Mouse (Mus musculus) adrenal gland, postnatal 25 days (tissue): ENCODE data around the gene Pth2. TPM values are rescaled to one million over a fixed set of nuclear protein-coding genes. Genes with fewer than 3 reads are reported as not detected.
"Not testable (repeated sequence)": the region's sequence is repeated elsewhere in the genome, so short reads cannot be mapped to it uniquely, and the experiment has no call there.

Experiments
- DNase-seq: peaks from one replicate; pipeline ENCODE4 v3.0.0; 2021; ENCODE audit warnings: mixed read lengths
- total RNA-seq: library from RNA; stranded (reverse); gene quantifications from 2 replicates; pipeline ENCODE4 v1.2.3, GENCODE M21; 2021

Pth2 gene
- total RNA-seq, 1 experiment from 2014 or later: not detected

DNA sequence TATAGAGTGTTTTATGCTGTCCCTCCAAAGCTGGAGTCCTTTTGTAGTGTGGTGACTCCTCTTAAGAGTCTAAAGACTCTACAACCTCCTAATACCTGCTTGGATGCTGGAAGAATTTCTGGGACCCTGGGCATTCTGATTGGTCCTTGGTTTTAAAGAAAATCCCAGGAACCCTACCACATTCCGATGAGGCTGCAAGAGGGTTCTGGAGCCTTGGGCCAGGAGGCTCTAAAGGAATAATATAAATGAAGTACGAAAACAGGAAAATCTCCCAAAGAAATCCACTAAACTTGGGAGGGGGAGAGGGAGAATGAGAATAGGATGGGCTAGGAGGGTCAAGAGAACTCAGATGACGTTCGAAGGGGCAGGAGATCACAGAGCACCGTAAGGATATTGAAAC lies 27.2 kb upstream of the Pth2 start:
- no peak for DNase-seq

DNA sequence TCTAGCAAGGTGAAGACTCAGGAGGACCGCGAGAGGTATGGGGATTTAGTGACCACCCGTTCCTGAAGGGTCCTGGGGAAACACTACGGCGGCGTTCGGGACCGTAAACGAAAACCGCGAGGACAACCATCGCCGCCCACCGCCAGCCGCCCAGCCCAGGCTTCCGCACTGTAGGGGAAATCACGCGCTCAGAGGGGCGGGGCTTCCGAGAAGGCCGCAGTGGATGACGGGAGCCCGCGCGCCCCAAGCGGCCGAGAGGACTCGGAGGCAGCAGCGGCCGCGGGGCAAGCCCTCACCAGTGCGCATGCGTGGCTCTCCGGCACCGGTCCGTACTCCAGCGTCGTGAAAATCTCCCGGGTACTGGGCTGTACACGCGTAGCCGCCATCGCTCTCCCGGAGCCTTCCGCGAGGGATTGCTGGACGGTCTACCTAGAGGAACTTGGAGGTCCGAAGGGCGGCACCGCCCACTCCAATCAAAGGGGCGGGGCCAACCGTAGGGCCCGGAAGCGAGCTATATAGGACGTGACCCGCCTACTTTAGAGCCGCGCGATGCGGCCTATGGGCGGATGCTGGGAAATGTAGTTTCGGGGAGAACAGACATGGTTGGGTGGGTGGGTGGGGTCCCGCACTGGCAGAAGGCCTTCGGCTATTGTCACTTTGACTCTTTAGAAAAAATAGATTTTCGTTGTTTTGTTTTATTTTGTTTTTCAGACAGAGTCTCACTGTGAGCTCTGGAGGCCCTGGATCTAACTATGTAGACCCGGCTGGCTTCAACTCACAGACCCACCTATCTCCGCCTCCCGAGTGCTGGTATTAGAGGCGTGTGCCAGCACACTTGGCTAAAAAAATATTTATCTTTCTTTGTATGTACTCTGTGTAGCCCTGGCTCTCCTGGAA lies 26.5 kb upstream of the Pth2 start, which contains the start of the genes Pih1d1 and Aldh16a1:
Gene Pih1d1 (plus strand): TSS at position 208 of the 897 bp plus-strand sequence.
Gene Aldh16a1 (minus strand): TSS at position 489 of the 897 bp plus-strand sequence.
- DNase-seq: peak; percentile 96

DNA sequence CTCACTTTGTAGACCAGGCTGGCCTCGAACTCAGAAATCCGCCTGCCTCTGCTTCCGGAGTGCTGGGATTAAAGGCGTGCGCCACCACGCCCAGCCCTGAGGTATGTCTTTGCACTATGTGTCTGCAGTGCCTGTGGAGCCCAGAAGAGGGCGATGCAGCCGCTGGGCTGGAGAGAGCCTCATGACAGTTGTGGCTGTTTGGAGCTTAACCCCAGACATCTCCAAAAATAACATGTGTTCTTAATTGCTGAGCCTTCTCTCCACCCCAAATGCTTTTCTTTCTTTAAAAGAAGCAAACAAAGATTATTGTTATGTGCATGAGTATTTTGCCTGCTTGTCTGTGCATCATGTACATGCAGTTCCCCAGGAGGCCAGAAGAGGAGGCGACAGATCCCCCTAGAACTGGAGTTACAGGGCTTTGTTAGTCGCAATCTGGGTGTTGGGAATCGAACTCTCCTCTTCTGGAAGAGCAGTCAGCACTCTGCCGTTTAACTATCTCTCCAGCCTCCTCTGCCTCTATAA lies 25.7 kb upstream of the Pth2 start:
- peak; percentile 44 for DNase-seq

DNA sequence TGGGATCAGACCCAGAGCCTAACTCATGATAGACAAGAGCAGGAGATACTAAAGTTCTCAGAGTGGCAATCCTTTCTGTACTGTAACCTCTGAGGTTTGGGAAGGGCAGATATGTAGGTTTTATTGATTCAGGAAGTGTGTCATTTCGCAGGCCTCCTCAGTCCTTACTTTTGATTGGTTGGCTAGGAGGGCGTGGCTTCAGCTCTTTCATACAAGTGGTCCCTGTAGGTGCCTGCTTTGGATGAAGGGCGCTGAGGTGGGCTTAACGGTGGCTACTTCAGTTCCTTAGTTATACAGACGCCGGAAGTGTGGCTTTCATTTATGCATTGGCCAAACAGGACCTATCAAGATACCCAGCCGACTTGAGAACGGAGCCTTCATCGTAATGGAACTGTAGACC lies 25.2 kb upstream of the Pth2 start:
- DNase-seq: no peak

GRCm38 (mm10) chr7:45156206-45156605 lies 24.6 kb upstream of the Pth2 start:
- no peak for DNase-seq

DNA sequence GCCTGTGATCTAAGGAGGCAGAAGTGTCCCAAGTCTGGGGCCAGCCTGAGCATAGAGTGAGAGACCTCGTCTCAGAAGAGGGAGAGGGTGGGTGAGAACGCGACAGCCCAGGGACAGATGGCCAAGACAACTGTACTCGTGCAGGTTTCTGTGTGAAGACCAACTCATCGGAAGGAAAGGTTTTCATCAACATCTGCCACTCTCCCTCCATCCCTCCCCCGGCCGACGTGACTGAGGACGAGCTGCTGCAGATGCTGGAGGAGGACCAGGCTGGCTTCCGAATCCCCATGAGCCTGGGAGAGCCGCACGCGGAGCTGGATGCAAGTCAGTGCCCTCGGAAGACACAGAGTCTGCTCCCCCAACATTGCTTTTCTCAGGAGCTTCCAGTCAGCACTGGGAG lies 23.3 kb upstream of the Pth2 start:
- no peak for DNase-seq

GRCm38 (mm10) chr7:45158991-45159390 lies 21.8 kb upstream of the Pth2 start:
- DNase-seq: no peak

- DNase-seq: no peak
These were observed 20.4 kb upstream of the Pth2 start for GRCm38 (mm10) chr7:45160316-45160800.

DNA sequence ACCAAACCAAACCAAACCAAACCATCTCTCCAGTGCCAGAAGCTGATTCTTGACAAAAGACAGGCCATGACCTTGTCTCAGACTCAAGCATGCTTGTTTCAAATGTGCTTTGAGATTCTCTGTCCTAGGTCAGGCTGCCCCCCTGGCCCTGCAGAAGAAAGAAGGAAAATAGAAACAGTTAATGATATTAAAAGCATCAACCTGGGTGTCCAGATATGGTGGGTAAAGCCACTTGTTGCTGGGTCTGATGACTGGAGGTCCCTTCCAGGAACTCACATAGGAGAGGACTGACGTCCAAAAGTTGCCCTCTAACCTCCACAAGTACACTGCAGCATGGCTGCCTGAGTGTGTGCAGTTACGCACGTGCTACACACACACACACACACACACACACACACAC lies 19.9 kb upstream of the Pth2 start:
- no peak for DNase-seq

GRCm38 (mm10) chr7:45161612-45162473 lies 19.0 kb upstream of the Pth2 start:
- DNase-seq: peak; percentile 90

GRCm38 (mm10) chr7:45162551-45162950 lies 18.2 kb upstream of the Pth2 start:
- DNase-seq: no peak

DNA sequence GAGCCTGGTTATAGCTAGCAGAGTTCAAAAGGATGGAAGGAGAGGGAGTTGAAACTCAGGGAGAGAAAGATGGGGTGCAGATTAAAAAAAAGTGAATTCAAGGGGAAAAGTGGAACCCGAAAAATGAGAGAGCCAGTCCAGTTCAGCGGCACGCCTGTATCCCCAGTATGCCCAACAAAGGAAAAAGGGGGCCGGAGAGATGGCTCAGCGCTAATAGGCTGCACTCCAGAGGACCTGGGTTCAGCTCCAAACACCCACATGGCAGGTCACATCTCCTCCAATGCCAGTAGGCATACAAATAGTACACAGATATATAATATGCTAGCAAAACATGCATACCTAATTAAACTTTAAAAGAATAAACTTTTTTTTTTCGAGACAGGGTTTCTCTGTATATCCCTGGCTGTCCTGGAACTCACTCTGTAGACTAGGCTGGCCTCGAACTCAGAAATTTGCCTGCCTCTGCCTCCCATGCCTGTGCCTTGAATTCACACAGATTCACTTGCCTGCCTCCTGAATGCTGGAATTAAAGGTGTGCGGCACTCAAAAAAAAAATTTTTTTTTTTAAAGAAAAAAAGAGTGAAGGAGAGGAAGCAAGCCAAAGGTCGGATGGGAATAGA lies 17.7 kb upstream of the Pth2 start:
- no peak for DNase-seq

DNA sequence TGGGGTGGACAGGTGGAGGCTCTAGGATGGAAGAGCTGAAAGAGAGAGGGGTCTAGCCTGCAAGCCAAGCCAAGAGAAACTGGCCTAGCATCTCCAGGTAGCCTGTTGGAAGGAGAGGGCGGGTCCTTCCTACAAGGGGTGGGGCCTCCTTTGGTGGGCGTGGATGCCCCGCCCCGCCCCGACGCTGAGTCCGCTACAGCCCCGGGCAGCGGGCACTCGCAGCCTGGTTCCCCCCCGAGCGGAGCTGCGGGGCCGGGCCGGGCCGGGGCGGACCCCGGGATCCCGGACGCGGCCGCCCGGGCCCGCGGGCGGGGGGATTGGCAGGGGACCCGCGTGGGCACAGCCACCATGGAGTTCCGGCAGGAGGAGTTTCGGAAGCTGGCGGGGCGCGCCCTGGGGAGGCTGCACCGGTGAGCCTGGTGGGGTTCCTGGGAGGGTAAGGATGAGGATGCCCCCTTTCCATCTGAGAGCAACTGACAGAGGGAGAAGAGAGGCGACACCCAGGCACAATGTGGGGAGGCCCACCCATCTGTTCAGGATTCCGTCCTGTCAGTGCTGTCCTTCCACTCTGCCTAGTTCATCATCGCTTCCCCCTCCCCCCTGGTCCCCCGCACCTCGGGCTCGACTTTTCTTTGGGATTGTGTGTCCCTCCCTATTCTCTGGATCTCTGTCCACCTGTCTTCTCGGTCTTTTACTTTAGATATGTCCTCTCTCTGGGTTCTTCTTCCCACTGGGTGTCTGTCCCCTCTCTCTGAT lies 16.9 kb upstream of the Pth2 start, which contains the start of gene Slc17a7:
Gene Slc17a7 (plus strand): TSS at position 215 of the 756 bp plus-strand sequence.
- peak; percentile 40 for DNase-seq

- DNase-seq: no peak
These were observed 16.0 kb upstream of the Pth2 start for GRCm38 (mm10) chr7:45164833-45165232.

GRCm38 (mm10) chr7:45165701-45166100 lies 15.1 kb upstream of the Pth2 start:
- DNase-seq: no peak

DNA sequence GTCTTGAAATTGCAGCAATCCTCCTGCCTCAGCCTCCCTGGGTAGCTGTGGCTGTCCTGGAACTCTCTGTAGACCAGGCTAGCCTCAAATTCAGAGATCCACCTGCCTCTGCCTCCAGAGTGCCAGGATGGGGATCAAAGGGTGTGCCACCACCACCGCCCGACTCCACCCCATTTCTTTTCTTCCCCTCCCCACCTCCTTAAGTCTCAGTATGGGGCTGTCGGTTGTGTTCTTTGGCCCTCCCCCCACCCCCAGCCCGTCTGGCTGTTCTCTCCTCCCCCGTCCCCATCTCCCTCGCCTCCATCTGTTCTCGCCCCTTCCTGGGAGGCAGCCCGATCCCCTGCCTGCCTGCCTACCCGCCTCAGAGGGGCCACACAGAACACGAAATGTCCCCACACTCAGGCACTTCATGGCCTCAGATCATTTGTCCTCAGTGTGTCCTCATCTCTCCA lies 13.8 kb upstream of the Pth2 start:
- no peak for DNase-seq

DNA sequence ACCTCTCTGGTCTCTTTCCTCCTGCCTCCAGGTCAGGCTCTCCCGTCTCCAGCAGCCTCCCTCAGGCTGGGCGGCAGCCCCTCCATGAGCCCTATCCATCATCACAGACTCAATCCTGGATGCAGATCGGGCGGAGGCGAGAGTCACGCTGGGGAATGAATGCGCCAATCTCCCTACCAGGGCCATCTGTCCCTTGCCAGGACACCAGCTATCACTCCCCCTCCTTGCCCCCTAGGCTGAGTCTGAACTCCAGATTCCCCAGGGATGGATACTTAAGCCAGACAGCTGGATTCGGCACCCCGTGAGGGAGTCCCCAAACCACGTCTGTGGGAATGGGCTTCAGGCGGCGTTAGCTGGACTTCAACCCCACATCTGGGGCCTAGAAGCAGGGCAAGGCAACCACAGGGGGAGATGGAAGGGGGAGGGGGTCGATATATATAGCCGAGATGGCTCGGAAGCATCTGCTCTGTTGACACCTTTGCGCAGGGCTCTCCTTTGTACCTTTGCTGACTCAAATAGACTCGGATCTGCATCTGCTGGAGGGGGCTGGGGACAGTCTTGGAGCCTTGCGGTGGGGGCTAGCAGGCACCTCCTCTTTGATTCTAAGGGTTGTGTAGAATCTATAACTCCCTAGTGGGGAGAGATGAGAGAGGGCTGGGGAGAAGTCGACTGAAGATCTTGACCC lies 12.9 kb upstream of the Pth2 start:
- DNase-seq: no peak

GRCm38 (mm10) chr7:45168656-45169055 lies 12.1 kb upstream of the Pth2 start:
- no peak for DNase-seq

DNA sequence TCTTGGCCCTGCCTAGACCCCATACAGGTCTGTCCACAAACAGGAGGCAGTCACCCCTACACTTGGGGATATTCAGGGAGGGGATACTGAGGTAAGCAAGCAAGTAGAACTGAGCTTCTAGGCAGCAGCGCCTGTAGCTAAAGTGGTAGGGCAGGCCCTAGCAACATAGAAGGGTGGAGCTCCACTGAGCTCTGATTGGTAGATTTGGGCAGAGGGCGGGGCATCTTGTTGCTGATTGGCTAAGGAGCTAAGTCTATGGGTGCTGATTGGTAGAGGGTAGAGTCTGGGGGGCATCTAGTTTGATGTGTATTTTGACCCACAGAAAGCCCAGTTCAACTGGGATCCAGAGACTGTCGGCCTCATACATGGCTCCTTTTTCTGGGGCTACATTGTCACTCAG lies 11.3 kb upstream of the Pth2 start:
- DNase-seq: no peak

DNA sequence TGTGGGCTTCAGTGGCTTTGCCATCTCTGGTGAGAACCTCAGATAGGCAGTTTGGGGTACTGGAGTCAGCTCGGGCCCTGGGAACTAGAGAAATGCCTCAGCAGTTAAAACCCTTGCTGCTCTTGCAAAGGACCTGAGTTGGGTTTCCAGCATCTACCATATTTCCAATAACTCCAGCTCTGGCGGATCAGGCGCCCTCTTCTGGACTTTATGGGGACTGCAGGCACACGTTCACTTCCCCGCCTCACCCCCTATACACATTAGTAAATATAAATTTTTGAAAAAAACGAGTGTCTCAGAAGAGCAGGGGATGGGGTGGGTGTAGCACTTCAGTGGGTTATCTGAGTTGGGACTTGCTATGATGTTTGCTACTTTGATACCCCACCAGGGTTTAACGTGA lies 7.8 kb upstream of the Pth2 start:
- no peak for DNase-seq

DNA sequence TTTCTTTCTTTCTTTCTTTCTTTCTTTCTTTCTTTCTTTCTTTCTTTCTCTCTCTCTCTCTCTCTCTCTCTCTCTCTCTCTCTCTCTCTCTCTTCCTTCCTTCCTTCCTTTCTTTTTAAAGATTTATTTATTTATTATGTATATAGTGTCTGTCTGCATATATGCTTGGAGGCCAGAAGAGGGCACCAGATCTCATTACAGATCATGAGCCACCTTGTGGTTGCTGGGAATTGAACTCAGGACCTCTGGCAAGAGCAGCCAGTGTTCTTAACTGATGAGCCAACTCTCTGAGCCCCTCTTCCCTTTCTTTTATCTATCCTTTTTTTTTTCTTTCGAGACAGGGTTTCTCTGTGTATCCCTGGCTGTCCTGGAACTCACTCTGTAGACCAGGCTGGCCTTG lies 7.0 kb upstream of the Pth2 start:
- not testable (repeated sequence) for DNase-seq
